Mouse (Mus musculus) MEL (cell line): Measurements from ENCODE around the gene Il27. TPM values are rescaled to one million over a fixed set of nuclear protein-coding genes. Genes with fewer than 3 reads are reported as not detected.
A peak's percentile ranks its signal among the peaks of the same experiment; 100 is the strongest.

ENCODE experiments used
- DNase-seq: peaks from one replicate; pipeline ENCODE4 v3.0.0; 2011; ENCODE audit warnings: low read depth, low spot score
- H3K27ac ChIP-seq: 2 replicates; pipeline ENCODE4 v1.5.1; 2012; ENCODE audit warnings: low read depth, mild to moderate bottlenecking, control low read depth, low read length, moderate library complexity; ENCODE audit not compliant: control insufficient read depth
- H3K27me3 ChIP-seq, 2 experiments: fragments of 150-350 bp in 1 of 2; sonication (generic) in 1 of 2; 2 replicates each; pipeline ENCODE4 v1.6.1; 2012; ENCODE audit warnings: low read length in 2 of 2, mild to moderate bottlenecking in 2 of 2, improper control_type of control experiment in 1 of 2, moderate library complexity in 1 of 2; ENCODE audit not compliant: insufficient read depth in 2 of 2, control insufficient read depth in 1 of 2
- H3K36me3 ChIP-seq, 2 experiments: 2 replicates each; pipeline ENCODE4 v1.6.1; 2012 to 2014; ENCODE audit warnings: low read length in 2 of 2, improper control_type of control experiment in 1 of 2, inconsistent platforms in 1 of 2, mild to moderate bottlenecking in 1 of 2; ENCODE audit not compliant: insufficient read depth in 2 of 2, control insufficient read depth in 1 of 2
- H3K4me1 ChIP-seq, 2 experiments: fragments of 150-350 bp in 1 of 2; sonication (generic) in 1 of 2; 2 replicates each; pipeline ENCODE4 v1.6.1; 2012; ENCODE audit warnings: low read length in 2 of 2, improper control_type of control experiment in 1 of 2, mild to moderate bottlenecking in 1 of 2; ENCODE audit not compliant: insufficient read depth in 2 of 2, control insufficient read depth in 1 of 2
- H3K4me3 ChIP-seq, 2 experiments: fragments of 150-350 bp in 1 of 2; sonication (generic) in 1 of 2; 2 replicates each; pipeline ENCODE4 v1.5.1; 2012; ENCODE audit warnings: low read depth in 2 of 2, low read length in 2 of 2, mild to moderate bottlenecking in 2 of 2, moderate library complexity in 2 of 2, control low read depth in 1 of 2, improper control_type of control experiment in 1 of 2; ENCODE audit not compliant: control insufficient read depth in 1 of 2, insufficient read depth in 1 of 2
- H3K79me2 ChIP-seq: 2 replicates; pipeline ENCODE4 v1.6.1; 2012; ENCODE audit warnings: mild to moderate bottlenecking, low read length, moderate library complexity; ENCODE audit not compliant: control insufficient read depth, poor library complexity, insufficient read depth
- H3K9ac ChIP-seq: 2 replicates; pipeline ENCODE4 v1.6.1; 2012; ENCODE audit warnings: low read depth, mild to moderate bottlenecking, control low read depth, low read length, moderate library complexity; ENCODE audit not compliant: control insufficient read depth, poor library complexity, severe bottlenecking
- H3K9me3 ChIP-seq: fragments of 150-350 bp; sonication (generic); replicated peaks from 2 replicates; pipeline ENCODE4 v1.6.1; 2012; ENCODE audit warnings: mild to moderate bottlenecking, low read length, improper control_type of control experiment, moderate library complexity; ENCODE audit not compliant: insufficient read depth
- BHLHE40 ChIP-seq: IDR thresholded peaks from 2 replicates; pipeline ENCODE4 v1.6.1; 2012; ENCODE audit warnings: low read depth, mild to moderate bottlenecking, inconsistent platforms, low read length, improper control_type of control experiment, borderline replicate concordance
- CHD1 ChIP-seq: IDR thresholded peaks from 2 replicates; pipeline ENCODE4 v1.6.1; 2012; ENCODE audit warnings: low read depth, mild to moderate bottlenecking, inconsistent platforms, low read length, improper control_type of control experiment
- EP300 ChIP-seq, 2 experiments: IDR thresholded peaks; 2 replicates each; pipeline ENCODE4 v1.6.1; 2011; ENCODE audit warnings: improper control_type of control experiment in 2 of 2, low read length in 2 of 2, low read depth in 1 of 2, mild to moderate bottlenecking in 1 of 2
- ETS1 ChIP-seq: IDR thresholded peaks from 2 replicates; pipeline ENCODE4 v1.6.1; 2012; ENCODE audit warnings: low read depth, mild to moderate bottlenecking, inconsistent platforms, low read length, improper control_type of control experiment, moderate library complexity
- GABPA ChIP-seq: IDR thresholded peaks from 2 replicates; pipeline ENCODE4 v1.6.1; 2012; ENCODE audit warnings: low read depth, mild to moderate bottlenecking, inconsistent platforms, low read length, improper control_type of control experiment, moderate library complexity
- HCFC1 ChIP-seq: IDR thresholded peaks from 2 replicates; pipeline ENCODE4 v1.6.1; 2012; ENCODE audit warnings: low read depth, mild to moderate bottlenecking, inconsistent platforms, low read length, improper control_type of control experiment, moderate library complexity
- MYB ChIP-seq: IDR thresholded peaks from 2 replicates; pipeline ENCODE4 v1.6.1; 2011; ENCODE audit warnings: mild to moderate bottlenecking, low read depth, low read length, improper control_type of control experiment
- NELFE ChIP-seq: IDR thresholded peaks from 2 replicates; pipeline ENCODE4 v1.6.1; 2011; ENCODE audit warnings: low read depth, low read length, improper control_type of control experiment
- POLR2A ChIP-seq, 2 experiments: IDR thresholded peaks; 2 replicates each; pipeline ENCODE4 v1.6.1; 2011 to 2012; ENCODE audit warnings: low read length in 2 of 2, mild to moderate bottlenecking in 2 of 2, control low read depth in 1 of 2, improper control_type of control experiment in 1 of 2, low read depth in 1 of 2, moderate library complexity in 1 of 2; ENCODE audit not compliant: control insufficient read depth in 1 of 2, insufficient read depth in 1 of 2, poor library complexity in 1 of 2
- RCOR1 ChIP-seq: IDR thresholded peaks from 2 replicates; pipeline ENCODE4 v1.6.1; 2012; ENCODE audit warnings: low read depth, mild to moderate bottlenecking, inconsistent platforms, low read length, improper control_type of control experiment
- SIN3A ChIP-seq: IDR thresholded peaks from 2 replicates; pipeline ENCODE4 v1.6.1; 2012; ENCODE audit warnings: low read length, improper control_type of control experiment, inconsistent platforms
- TAL1 ChIP-seq: IDR thresholded peaks from 2 replicates; pipeline ENCODE4 v1.6.1; 2012; ENCODE audit warnings: mild to moderate bottlenecking, inconsistent platforms, low read length, moderate library complexity, mixed read lengths
- TBP ChIP-seq: IDR thresholded peaks from 2 replicates; pipeline ENCODE4 v1.8.0; 2011; ENCODE audit warnings: low read depth, low read length, improper control_type of control experiment
- TCF12 ChIP-seq: IDR thresholded peaks from 2 replicates; pipeline ENCODE4 v1.6.1; 2014; ENCODE audit warnings: low read depth, mild to moderate bottlenecking, inconsistent platforms, low read length, improper control_type of control experiment, moderate library complexity
- UBTF ChIP-seq: IDR thresholded peaks from 2 replicates; pipeline ENCODE4 v1.6.1; 2012; ENCODE audit warnings: low read depth, mild to moderate bottlenecking, inconsistent platforms, low read length, improper control_type of control experiment, moderate library complexity, borderline replicate concordance; ENCODE audit not compliant: insufficient read depth
- ZC3H11A ChIP-seq: IDR thresholded peaks from 2 replicates; pipeline ENCODE4 v1.6.1; 2012; ENCODE audit warnings: low read depth, mild to moderate bottlenecking, inconsistent platforms, low read length, improper control_type of control experiment
- ZKSCAN1 ChIP-seq: IDR thresholded peaks from 2 replicates; pipeline ENCODE4 v1.6.1; 2012; ENCODE audit warnings: low read depth, mild to moderate bottlenecking, inconsistent platforms, low read length, improper control_type of control experiment, moderate library complexity
- polyA plus RNA-seq, 2 experiments: library from polyadenylated mRNA; stranded (reverse) in 1 of 2; unstranded in 1 of 2; fragments of >175 nt in 1 of 2; fragments of >200 nt in 1 of 2; gene quantifications; 2 replicates each; pipeline versions ENCODE4 v1.2.1 to v1.2.4; 2012; ENCODE audit warnings: low replicate concordance in 2 of 2, low read depth in 1 of 2; ENCODE audit not compliant: insufficient read length in 2 of 2, insufficient read depth in 1 of 2, missing spikeins in 1 of 2
- total RNA-seq: library from RNA; depleted of rRNA; stranded (reverse); fragments of 300-350 nt; gene quantifications from 2 replicates; pipeline ENCODE4 v1.2.3, GENCODE M21; 2012

Il27 gene
- total and polyA plus RNA-seq, 3 experiments: 0.07 TPM; not detected in 2

DNA sequence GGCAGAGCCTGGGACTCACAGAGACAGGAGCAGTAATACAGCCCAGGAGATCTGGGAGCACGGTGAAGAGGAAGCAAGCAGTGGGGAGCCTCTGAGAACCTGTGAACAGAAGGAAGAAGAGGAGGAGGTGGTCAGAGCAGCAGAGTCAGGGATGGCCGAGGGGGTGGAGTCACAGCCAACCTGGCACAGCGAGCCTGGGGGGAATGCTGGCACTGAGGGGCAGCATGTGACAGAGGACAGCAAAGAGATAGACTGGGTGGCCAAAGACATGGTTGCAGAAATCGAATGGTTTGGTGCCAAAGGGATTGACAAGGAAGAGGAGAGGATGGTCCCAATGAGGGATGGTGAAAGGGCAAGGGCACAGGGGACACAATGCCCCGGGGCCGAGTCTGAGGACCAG, 9.0 kb downstream of the Il27 start, which contains the start of gene Cln3 (continued):
- TF ChIP-seq ZKSCAN1: no peak
- no peak for TF ChIP-seq UBTF

DNA sequence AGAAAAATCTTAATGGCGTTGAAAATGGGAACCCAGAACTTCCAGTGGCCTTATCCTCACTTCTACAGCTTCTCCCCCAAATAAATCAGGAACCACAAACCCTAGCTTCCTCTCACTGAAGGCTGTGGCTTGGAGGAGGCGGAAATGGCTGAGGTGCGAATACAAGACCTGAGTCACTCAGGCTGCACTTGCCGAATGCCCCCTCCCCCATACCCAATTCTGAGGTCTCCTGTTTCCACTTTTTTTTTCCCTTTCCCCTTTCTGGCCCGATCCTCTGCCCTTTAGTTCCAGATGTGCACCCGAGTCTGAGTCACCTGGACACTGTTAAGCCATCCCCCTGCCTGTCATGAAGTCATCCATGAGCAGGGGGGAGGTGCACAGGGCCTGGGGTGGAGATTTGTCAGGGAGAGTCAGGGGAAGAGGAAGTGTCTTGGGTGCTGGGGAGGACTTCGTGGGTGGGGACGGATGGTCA, 10.2 kb downstream of the Il27 start, which contains the start of gene Apobr:
TSS of gene Apobr (plus strand) at position 437 of the 472 bp plus-strand sequence.
- Histone ChIP-seq H3K4me3 (peak within 1 kb of the TSS; percentile 48 to 82), H3K27me3 (no peaks in the 10 kb centered on the region), H3K27ac (peak within 1 kb of the TSS; percentile 95), H3K9me3 (no peaks in the 10 kb centered on the region), H3K9ac (peak within 1 kb of the TSS; percentile 85), H3K4me1 (peaks cover 7 to 34% of the 10 kb centered on the region in 2 experiments), H3K79me2 (peaks cover 3% of the 10 kb centered on the region; the same call in 1 of the 2 replicates), H3K36me3 (peaks cover 0 to 20% of the 10 kb centered on the region in 2 experiments; a peak in 2 of 4 replicates)
- TF ChIP-seq MYB: no peak
- TF ChIP-seq SIN3A: peak; percentile 36; the same call in 1 of the 2 replicates
- no peak for TF ChIP-seq UBTF
- TF ChIP-seq TCF12: 0 out of 2 replicates have a peak, but pooled peaks have one; percentile 6
- TF ChIP-seq POLR2A (IDR thresholded peaks at IDR 0.05; ENCODE audit: control insufficient read depth in 1 of 2, insufficient read depth in 1 of 2, low read depth in 1 of 2, low read length in 2 of 2, poor library complexity in 1 of 2): peak in 1 of 2 experiments; percentile 51; a peak in 3 of 4 replicates
- 0 out of 2 replicates have a peak, but pooled peaks have one; percentile 35 for TF ChIP-seq BHLHE40
- TF ChIP-seq ZC3H11A: no peak
- TF ChIP-seq EP300 (IDR thresholded peaks at IDR 0.05; ENCODE audit: low read depth in 1 of 2, low read length in 2 of 2): peak in 1 of 2 experiments; percentile 36; a peak in 3 of 4 replicates
- peak; percentile 35 for TF ChIP-seq TAL1
- TF ChIP-seq TBP: peak; percentile 50; the same call in 1 of the 2 replicates
- TF ChIP-seq RCOR1: peak; percentile 77
- TF ChIP-seq ETS1: peak; percentile 32; the same call in 1 of the 2 replicates
- TF ChIP-seq CHD1: no peak
- peak; percentile 37; the same call in 1 of the 2 replicates for TF ChIP-seq HCFC1
- DNase-seq: peak; percentile 78

DNA sequence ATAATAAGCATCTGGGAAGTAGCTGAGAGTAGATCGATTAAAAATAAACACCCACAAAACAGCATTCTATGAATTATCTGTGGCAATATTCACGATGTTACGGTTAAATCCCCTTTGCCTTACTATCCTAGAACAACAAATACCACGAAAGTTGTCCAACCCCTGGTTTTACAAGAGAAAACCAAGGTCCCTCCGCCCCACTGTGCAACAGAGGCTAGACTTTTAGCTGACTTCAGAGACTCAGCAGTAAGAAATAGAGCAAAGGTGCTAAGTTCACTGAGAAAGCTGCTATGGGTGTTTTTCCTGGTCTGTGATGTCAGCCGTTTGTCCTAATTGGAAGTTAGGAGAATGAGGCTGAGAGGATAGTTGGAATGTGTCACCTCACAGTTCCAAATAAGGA, 11.0 kb downstream of the Il27 start:
- Histone ChIP-seq H3K36me3 (peaks cover 0 to 20% of the 10 kb centered on the region in 2 experiments; a peak in 2 of 4 replicates), H3K27me3 (no peaks in the 10 kb centered on the region), H3K27ac (peak overlapping the region; percentile 95), H3K4me1 (peaks cover 7 to 34% of the 10 kb centered on the region in 2 experiments), H3K4me3 (peak overlapping the region; percentile 48 to 82), H3K9me3 (no peaks in the 10 kb centered on the region), H3K79me2 (peaks cover 3% of the 10 kb centered on the region; the same call in 1 of the 2 replicates), H3K9ac (peak overlapping the region; percentile 85)
- DNase-seq: peak; percentile 61
- TF ChIP-seq GABPA (no peak), NELFE (peak; percentile 9; the same call in 1 of the 2 replicates)
